ENCODE assay signal across 8 mouse cellular contexts in the genomic region with DNA sequence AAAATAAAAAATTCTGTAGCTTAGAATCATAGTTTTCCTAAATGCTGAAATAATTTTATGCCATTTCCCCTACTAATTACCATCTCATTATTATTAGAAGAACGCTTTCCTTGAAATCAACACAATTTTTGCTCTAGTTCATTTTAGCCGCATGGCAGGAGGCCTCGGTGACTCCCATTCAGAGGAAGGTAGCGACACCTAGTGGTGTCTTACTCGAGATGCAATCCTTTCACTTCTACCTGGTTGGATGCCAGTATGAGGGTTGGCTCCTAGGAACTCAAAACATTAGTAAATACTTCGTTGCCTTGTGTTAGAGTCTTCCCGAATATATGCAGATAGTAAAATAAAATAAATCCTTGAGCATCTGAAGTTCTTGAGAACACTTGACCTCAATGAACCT.
DNase-seq lines count a peak whose midpoint lies in the region; ATAC-seq lines count a peak whose summit lies in the region.

No protein-coding gene starts in this region.

- ATAC-seq in intestine, embryonic 14.5 days (replicated peaks; ENCODE audit: low FRiP score, low TSS enrichment, low read depth) = no peak; the same call in 1 of the 2 replicates

- no peaks in the 10 kb centered on the region for H3K36me3 ChIP-seq in intestine, embryonic 14.5 days (ENCODE audit: control insufficient read depth, insufficient read depth, low read length)
- no peaks in the 10 kb centered on the region for H3K36me3 ChIP-seq in midbrain, embryonic 10.5 days

- H3K4me1 ChIP-seq in intestine, embryonic 14.5 days (replicated peaks; ENCODE audit: control insufficient read depth, insufficient read depth, low read length) = peaks cover 2% of the 10 kb centered on the region; the same call in 1 of the 2 replicates
- H3K4me1 ChIP-seq in midbrain, embryonic 10.5 days = peaks cover 26% of the 10 kb centered on the region

- DNase-seq in urinary bladder, postnatal 14 days (ENCODE audit: low spot score) = peak; percentile 71
- DNase-seq in urinary bladder, postnatal 10 days (ENCODE audit: low spot score) = no peak
- peak; percentile 42 for DNase-seq in cerebellum, adult 9-11 months
- peak; percentile 34 to 64 for DNase-seq in frontal cortex, postnatal 14 days (ENCODE audit: low spot score in 2 of 2)
- DNase-seq in intestine, embryonic 14.5 days (ENCODE audit: low spot score) = peak; percentile 64
- peak; percentile 74 to 78 for DNase-seq in left cerebral cortex, adult 18-20 months (ENCODE audit: low spot score in 2 of 2)
- DNase-seq in midbrain, embryonic 10.5 days (ENCODE audit: low spot score) = peak; percentile 51
- peak; percentile 70 for DNase-seq in skeletal muscle tissue, adult 2 months (ENCODE audit: low read depth, low spot score)

- no peaks in the 10 kb centered on the region for H3K9me3 ChIP-seq in intestine, embryonic 14.5 days (ENCODE audit: control insufficient read depth, low read length)
- H3K9me3 ChIP-seq in midbrain, embryonic 10.5 days (replicated peaks) = no peaks in the 10 kb centered on the region

- H3K4me3 ChIP-seq in intestine, embryonic 14.5 days (ENCODE audit: low read depth, low read length) = no peak overlapping the region
- no peak overlapping the region for H3K4me3 ChIP-seq in midbrain, embryonic 10.5 days

- H3K27me3 ChIP-seq in intestine, embryonic 14.5 days (replicated peaks; ENCODE audit: control insufficient read depth, insufficient read depth, low read length) = no peaks in the 10 kb centered on the region
- no peaks in the 10 kb centered on the region for H3K27me3 ChIP-seq in midbrain, embryonic 10.5 days (ENCODE audit: low read depth, poor library complexity, severe bottlenecking)

- H3K9ac ChIP-seq in intestine, embryonic 14.5 days (ENCODE audit: low read length) = no peak overlapping the region

- no peak overlapping the region for H3K4me2 ChIP-seq in intestine, embryonic 14.5 days (ENCODE audit: low read length)

- WGBS in intestine, embryonic 14.5 days = 14% methylated on average over 7 of the region's 7 CpGs
- WGBS in midbrain, embryonic 10.5 days = 12% methylated on average over 7 of the region's 7 CpGs

- H3K27ac ChIP-seq in intestine, embryonic 14.5 days (ENCODE audit: low read depth) = no peak overlapping the region
- no peak overlapping the region for H3K27ac ChIP-seq in midbrain, embryonic 10.5 days (replicated peaks)
